Mouse (Mus musculus) hindbrain, embryonic 12.5 days (tissue): ENCODE measurements around the gene Crlf3. TPM values are rescaled to one million over a fixed set of nuclear protein-coding genes. Genes with fewer than 3 reads are reported as not detected.

Experiments used
- ATAC-seq: fragments of 200-750 bp; cut with Nextera tagmentation; 2 replicates; pipeline ENCODE4 v1.8.0; 2017; ENCODE audit warnings: moderate TSS enrichment; ENCODE audit not compliant: low FRiP score
- H3K27ac ChIP-seq: fragments of 300-500 bp; sonication (generic); 2 replicates; pipeline ENCODE4 v1.5.1; 2016; ENCODE audit warnings: mild to moderate bottlenecking
- H3K27me3 ChIP-seq: fragments of 300-500 bp; sonication (generic); 2 replicates; pipeline ENCODE4 v1.6.1; 2016; ENCODE audit warnings: mild to moderate bottlenecking
- H3K36me3 ChIP-seq: fragments of 300-500 bp; sonication (generic); 2 replicates; pipeline ENCODE4 v1.6.1; 2016; ENCODE audit warnings: mild to moderate bottlenecking
- H3K4me1 ChIP-seq: fragments of 300-500 bp; sonication (generic); 2 replicates; pipeline ENCODE4 v1.6.1; 2016
- H3K4me2 ChIP-seq: fragments of 300-500 bp; sonication (generic); replicated peaks from 2 replicates; pipeline ENCODE4 v1.6.1; 2016; ENCODE audit warnings: mild to moderate bottlenecking
- H3K4me3 ChIP-seq: fragments of 300-500 bp; sonication (generic); 2 replicates; pipeline ENCODE4 v1.5.1; 2016; ENCODE audit warnings: mild to moderate bottlenecking
- H3K9ac ChIP-seq: fragments of 300-500 bp; sonication (generic); 2 replicates; pipeline ENCODE4 v1.6.1; 2016; ENCODE audit warnings: mild to moderate bottlenecking, moderate library complexity
- H3K9me3 ChIP-seq: fragments of 300-500 bp; sonication (generic); replicated peaks from 2 replicates; pipeline ENCODE4 v1.6.1; 2016; ENCODE audit warnings: mild to moderate bottlenecking
- WGBS: fragments of 180-500 bp; shearing (Covaris S2); methylation state at CpG from one replicate; pipeline ENCODE4 v1.1.7; 2016; 5-methylcytosine and 5-hydroxymethylcytosine counted together
- polyA plus RNA-seq: library from polyadenylated mRNA; unstranded; fragments of >200 nt; fragmentation: Nextera tagmentation; extraction: Ambion mirVana; gene quantifications from 2 replicates; pipeline ENCODE4 v1.2.1, GENCODE M21; 2016

Crlf3 gene
- 29.9 and 30.1 TPM in 2 replicates for polyA plus RNA-seq

GRCm38 (mm10) chr11:80080826-80081728 is at the start of gene Crlf3:
Crlf3 (minus strand) TSS chr11:80080991.
- H3K9ac ChIP-seq, result peak within 1 kb of the TSS; percentile 94
- no peaks in the 10 kb centered on the region for H3K9me3 ChIP-seq
- no peaks in the 10 kb centered on the region for H3K36me3 ChIP-seq
- H3K27ac ChIP-seq, result peak within 1 kb of the TSS; percentile 88
- WGBS, result 8% methylated on average over 55 of the region's 55 CpGs
- ATAC-seq, result peak; percentile 92
- peak within 1 kb of the TSS; percentile 73 for H3K4me2 ChIP-seq
- peaks cover 7% of the 10 kb centered on the region; the same call in 1 of the 2 replicates for H3K4me1 ChIP-seq
- H3K4me3 ChIP-seq, result peak within 1 kb of the TSS; percentile 89
- H3K27me3 ChIP-seq, result no peaks in the 10 kb centered on the region

GRCm38 (mm10) chr11:80116411-80116810 is 35.6 kb upstream of the Crlf3 start:
- H3K9ac ChIP-seq, result no peak overlapping the region
- 97% methylated on average over 1 of the region's 1 CpGs for WGBS
- H3K4me3 ChIP-seq, result no peak overlapping the region
- no peak overlapping the region for H3K27ac ChIP-seq
- H3K4me2 ChIP-seq, result no peak overlapping the region
- no peak for ATAC-seq
- peaks cover 64% of the 10 kb centered on the region for H3K36me3 ChIP-seq
- no peaks in the 10 kb centered on the region for H3K9me3 ChIP-seq
- no peaks in the 10 kb centered on the region for H3K4me1 ChIP-seq
- no peaks in the 10 kb centered on the region for H3K27me3 ChIP-seq

GRCm38 (mm10) chr11:80104407-80104806 is 23.6 kb upstream of the Crlf3 start:
- Histone ChIP-seq H3K4me2 (no peak overlapping the region), H3K9me3 (no peaks in the 10 kb centered on the region), H3K27me3 (no peaks in the 10 kb centered on the region), H3K4me3 (no peak overlapping the region), H3K27ac (no peak overlapping the region), H3K9ac (no peak overlapping the region), H3K36me3 (peaks cover 28% of the 10 kb centered on the region), H3K4me1 (no peaks in the 10 kb centered on the region)
- ATAC-seq, result no peak
- 95% methylated on average over 1 of the region's 1 CpGs for WGBS

GRCm38 (mm10) chr11:80101298-80101697 is 20.5 kb upstream of the Crlf3 start:
- no peak for ATAC-seq
- Histone ChIP-seq H3K4me2 (no peak overlapping the region), H3K4me3 (no peak overlapping the region), H3K9ac (no peak overlapping the region), H3K4me1 (no peaks in the 10 kb centered on the region), H3K9me3 (no peaks in the 10 kb centered on the region), H3K36me3 (peaks cover 32% of the 10 kb centered on the region), H3K27ac (no peak overlapping the region), H3K27me3 (no peaks in the 10 kb centered on the region)
- WGBS, result 95% methylated on average over 6 of the region's 6 CpGs

GRCm38 (mm10) chr11:80098444-80099056 is 17.8 kb upstream of the Crlf3 start:
- H3K4me1 ChIP-seq, result no peaks in the 10 kb centered on the region
- H3K9ac ChIP-seq, result no peak overlapping the region
- H3K36me3 ChIP-seq, result peaks cover 30% of the 10 kb centered on the region
- no peak for ATAC-seq
- H3K27ac ChIP-seq, result no peak overlapping the region
- no peak overlapping the region for H3K4me3 ChIP-seq
- WGBS, result 96% methylated on average over 3 of the region's 3 CpGs
- H3K4me2 ChIP-seq, result no peak overlapping the region
- no peaks in the 10 kb centered on the region for H3K27me3 ChIP-seq
- no peaks in the 10 kb centered on the region for H3K9me3 ChIP-seq

- peak overlapping the region; percentile 84 for H3K4me2 ChIP-seq
- H3K27me3 ChIP-seq, result no peaks in the 10 kb centered on the region
- no peaks in the 10 kb centered on the region for H3K9me3 ChIP-seq
- WGBS, result 67% methylated on average over 3 of the region's 3 CpGs
- H3K4me1 ChIP-seq, result peaks cover 9% of the 10 kb centered on the region
- ATAC-seq, result no peak
- H3K36me3 ChIP-seq, result peaks cover 3% of the 10 kb centered on the region; the same call in 1 of the 2 replicates
- no peak overlapping the region for H3K27ac ChIP-seq
- 0 out of 2 replicates have a peak overlapping the region, but pooled peaks have one; percentile 79 for H3K9ac ChIP-seq
- H3K4me3 ChIP-seq, result peak overlapping the region; percentile 74
Measured at GRCm38 (mm10) chr11:80090555-80091164, 9.9 kb upstream of the Crlf3 start.

GRCm38 (mm10) chr11:80089817-80090214 is 9.0 kb upstream of the Crlf3 start:
- ATAC-seq, result no peak
- Histone ChIP-seq H3K36me3 (no peaks in the 10 kb centered on the region), H3K4me1 (peaks cover 9% of the 10 kb centered on the region), H3K9ac (peak overlapping the region; percentile 79), H3K27ac (no peak overlapping the region), H3K9me3 (no peaks in the 10 kb centered on the region), H3K27me3 (no peaks in the 10 kb centered on the region), H3K4me3 (peak overlapping the region; percentile 74), H3K4me2 (peak overlapping the region; percentile 84)
- 2% methylated on average over 14 of the region's 14 CpGs for WGBS

- H3K27me3 ChIP-seq, result no peaks in the 10 kb centered on the region
- WGBS, result 5% methylated on average over 57 of the region's 57 CpGs
- H3K4me2 ChIP-seq, result peak within 1 kb of the TSS; percentile 84
Measured at GRCm38 (mm10) chr11:80088917-80089816, 8.4 kb upstream of the Crlf3 start, which contains the start of gene Atad5. Atad5 (plus strand) TSS chr11:80089400.

GRCm38 (mm10) chr11:80086844-80087243 is 6.1 kb upstream of the Crlf3 start:
- Histone ChIP-seq H3K9ac (no peak overlapping the region), H3K27me3 (no peaks in the 10 kb centered on the region), H3K4me1 (peaks cover 9% of the 10 kb centered on the region), H3K4me3 (no peak overlapping the region), H3K36me3 (no peaks in the 10 kb centered on the region), H3K27ac (no peak overlapping the region), H3K4me2 (no peak overlapping the region), H3K9me3 (no peaks in the 10 kb centered on the region)
- WGBS, result 9% methylated on average over 5 of the region's 5 CpGs
- ATAC-seq, result peak; percentile 66; the same call in 1 of the 2 replicates

More at GRCm38 (mm10) chr11:80088917-80089816, 8.4 kb upstream of the Crlf3 start, which contains the start of gene Atad5:
- Histone ChIP-seq H3K36me3 (no peaks in the 10 kb centered on the region), H3K4me1 (peaks cover 9% of the 10 kb centered on the region), H3K27ac (no peak within 1 kb of the TSS), H3K4me3 (peak within 1 kb of the TSS; percentile 74), H3K9me3 (no peaks in the 10 kb centered on the region), H3K9ac (peak within 1 kb of the TSS; percentile 79)
- ATAC-seq, result peak; percentile 72

- 79% methylated on average over 6 of the region's 6 CpGs for WGBS
- Histone ChIP-seq H3K4me3 (no peak overlapping the region), H3K36me3 (no peaks in the 10 kb centered on the region), H3K4me1 (peaks cover 12% of the 10 kb centered on the region), H3K27ac (no peak overlapping the region), H3K9ac (no peak overlapping the region), H3K9me3 (no peaks in the 10 kb centered on the region), H3K27me3 (no peaks in the 10 kb centered on the region), H3K4me2 (no peak overlapping the region)
- no peak for ATAC-seq
Measured at GRCm38 (mm10) chr11:80085356-80086055, 4.7 kb upstream of the Crlf3 start.

- no peaks in the 10 kb centered on the region for H3K36me3 ChIP-seq
- no peak overlapping the region for H3K27ac ChIP-seq
- no peak overlapping the region for H3K4me2 ChIP-seq
- no peaks in the 10 kb centered on the region for H3K27me3 ChIP-seq
- H3K9me3 ChIP-seq, result no peaks in the 10 kb centered on the region
- no peak overlapping the region for H3K9ac ChIP-seq
- no peak overlapping the region for H3K4me3 ChIP-seq
- WGBS, result 87% methylated on average over 7 of the region's 7 CpGs
- no peak for ATAC-seq
- peaks cover 7% of the 10 kb centered on the region; the same call in 1 of the 2 replicates for H3K4me1 ChIP-seq
Measured at GRCm38 (mm10) chr11:80081786-80082319, 1.1 kb upstream of the Crlf3 start.
